Mouse (Mus musculus) limb, embryonic 14.5 days (tissue): ENCODE results near the gene Olfr644. TPM values are rescaled to one million over a fixed set of nuclear protein-coding genes. Genes with fewer than 3 reads are reported as not detected.

Source experiments
- ATAC-seq: fragments of 200-750 bp; cut with Nextera tagmentation; 2 replicates; pipeline ENCODE4 v1.8.0; 2017; ENCODE audit warnings: low read depth, moderate number of reproducible peaks, moderate TSS enrichment; ENCODE audit not compliant: low FRiP score
- DNase-seq: peaks from one replicate; pipeline ENCODE4 v3.0.0-alpha.2; 2015; ENCODE audit warnings: low spot score
- H3K27ac ChIP-seq: fragments of 300-500 bp; sonication (generic); replicated peaks from 2 replicates; pipeline ENCODE4 v1.5.1; 2014; ENCODE audit warnings: low read depth, mild to moderate bottlenecking, low read length, moderate library complexity, mixed read lengths
- H3K27me3 ChIP-seq: fragments of 300-500 bp; sonication (generic); 2 replicates; pipeline ENCODE4 v1.6.1; 2014; ENCODE audit warnings: low read length, mixed read lengths; ENCODE audit not compliant: control insufficient read depth, insufficient read depth
- H3K36me3 ChIP-seq: fragments of 300-500 bp; sonication (generic); 2 replicates; pipeline ENCODE4 v1.6.1; 2014; ENCODE audit warnings: mild to moderate bottlenecking, low read length, moderate library complexity, mixed read lengths; ENCODE audit not compliant: control insufficient read depth, insufficient read depth
- H3K4me1 ChIP-seq: fragments of 300-500 bp; sonication (generic); 2 replicates; pipeline ENCODE4 v1.6.1; 2014; ENCODE audit warnings: antibody characterized with exemption, low read length, mixed read lengths; ENCODE audit not compliant: control insufficient read depth, insufficient read depth
- H3K4me2 ChIP-seq: fragments of 300-500 bp; sonication (generic); replicated peaks from 2 replicates; pipeline ENCODE4 v1.6.1; 2014; ENCODE audit warnings: low read depth, mild to moderate bottlenecking, low read length, moderate library complexity; ENCODE audit not compliant: severe bottlenecking
- H3K4me3 ChIP-seq: fragments of 300-500 bp; sonication (generic); replicated peaks from 2 replicates; pipeline ENCODE4 v1.5.1; 2014; ENCODE audit warnings: low read length
- H3K9ac ChIP-seq: fragments of 300-500 bp; sonication (generic); 2 replicates; pipeline ENCODE4 v1.6.1; 2014; ENCODE audit warnings: mild to moderate bottlenecking, low read depth, low read length, moderate library complexity; ENCODE audit not compliant: severe bottlenecking
- H3K9me3 ChIP-seq: fragments of 300-500 bp; sonication (generic); 2 replicates; pipeline ENCODE4 v1.6.1; 2016; ENCODE audit warnings: low read length; ENCODE audit not compliant: control insufficient read depth
- POLR2A ChIP-seq: fragments of 200-500 bp; IDR thresholded peaks from 2 replicates; pipeline ENCODE4 v1.8.0; 2012; ENCODE audit warnings: inconsistent platforms, mild to moderate bottlenecking, moderate library complexity, borderline replicate concordance; ENCODE audit not compliant: insufficient read depth, insufficient read length; ENCODE audit errors: extremely low read depth
- WGBS: fragments of 180-500 bp; shearing (Covaris S2); extraction: QIAGEN DNeasy Blood & Tissue Kit; methylation state at CpG from one replicate; pipeline ENCODE4 v1.1.7; 2014; 5-methylcytosine and 5-hydroxymethylcytosine counted together
- polyA plus RNA-seq, 2 experiments: library from polyadenylated mRNA; depleted of rRNA in 1 of 2; stranded (reverse) in 1 of 2; unstranded in 1 of 2; fragments of >200 nt; fragmentation: Nextera tagmentation in 1 of 2; extraction: Ambion mirVana in 1 of 2; gene quantifications; 2 replicates each; pipeline versions ENCODE4 v1.2.1 to v1.2.3; 2012 to 2014

The Olfr644 gene
- polyA plus RNA-seq, 2 experiments = not detected

DNA sequence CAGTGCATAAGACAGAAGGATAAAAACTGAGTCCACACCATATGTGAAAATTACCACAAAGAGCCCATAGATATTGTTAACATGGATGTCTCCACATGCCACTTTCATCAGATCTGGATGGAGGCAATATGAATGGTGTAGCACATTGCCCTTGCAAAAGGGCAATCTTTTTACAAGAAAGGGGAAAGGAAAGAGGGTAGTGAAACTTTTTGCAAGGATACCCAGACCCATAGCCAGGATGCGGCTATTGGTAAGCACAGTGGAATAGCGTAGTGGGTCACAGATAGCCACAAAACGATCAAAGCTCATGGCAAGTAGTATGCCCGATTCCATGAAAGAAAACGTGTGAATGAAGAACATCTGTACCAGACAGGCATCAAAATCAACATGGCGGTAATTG, 50.0 kb downstream of the Olfr644 start:
- no peak overlapping the region for H3K4me2 ChIP-seq
- no peaks in the 10 kb centered on the region for H3K9me3 ChIP-seq
- H3K4me3 ChIP-seq = no peak overlapping the region
- no peak overlapping the region for H3K27ac ChIP-seq
- no peak for TF ChIP-seq POLR2A
- ATAC-seq (no peak), DNase-seq (no peak)
- H3K27me3 ChIP-seq = no peaks in the 10 kb centered on the region
- no peaks in the 10 kb centered on the region for H3K36me3 ChIP-seq
- no peaks in the 10 kb centered on the region for H3K4me1 ChIP-seq
- WGBS = 90% methylated on average over 6 of the region's 6 CpGs
- H3K9ac ChIP-seq = no peak overlapping the region

DNA sequence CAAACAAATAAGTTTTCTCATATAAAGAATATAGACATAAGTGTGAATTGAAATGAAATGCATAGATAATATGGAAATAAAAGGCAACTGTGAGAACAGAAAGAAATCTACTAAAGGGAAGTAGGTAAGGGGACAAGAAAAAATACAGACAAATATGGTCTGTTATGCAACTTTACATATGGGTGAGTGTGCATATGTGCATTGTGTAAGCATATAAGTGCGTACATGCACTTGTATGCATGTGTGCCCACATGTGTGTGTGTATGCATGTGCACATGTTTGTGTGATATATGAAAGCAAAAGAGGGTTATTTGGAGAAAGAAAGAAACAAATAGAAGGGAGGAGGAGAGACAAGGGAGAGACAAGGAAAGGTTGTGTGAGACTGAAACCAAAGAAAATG, 52.7 kb downstream of the Olfr644 start:
- no peaks in the 10 kb centered on the region for H3K36me3 ChIP-seq
- no peak for ATAC-seq
- WGBS = 88% methylated on average over 1 of the region's 1 CpGs

DNA sequence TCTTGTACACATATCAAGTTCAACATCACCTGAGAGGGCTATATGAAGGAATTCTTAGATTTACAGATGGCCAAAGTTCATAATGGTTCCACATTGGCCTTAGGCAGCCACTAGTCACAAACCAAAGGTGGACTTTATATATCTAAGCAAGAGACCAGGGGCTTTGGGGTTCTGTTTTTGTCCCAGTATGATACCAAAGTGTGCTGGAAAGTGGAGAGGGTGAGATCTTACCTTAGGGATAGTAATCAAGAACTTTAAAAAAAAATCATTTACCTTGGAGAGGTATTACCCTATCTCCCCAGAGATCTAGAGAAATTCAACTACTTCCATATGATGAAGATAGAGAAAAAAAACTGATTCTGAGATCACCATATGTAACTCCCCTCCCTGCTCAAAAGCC, 54.5 kb downstream of the Olfr644 start, which contains the start of gene Olfr639:
Gene Olfr639, minus strand, starts transcription at position 101 of the 400 bp plus-strand sequence.
- Histone ChIP-seq H3K4me3 (no peak within 1 kb of the TSS), H3K27me3 (no peaks in the 10 kb centered on the region), H3K4me1 (no peaks in the 10 kb centered on the region), H3K36me3 (no peaks in the 10 kb centered on the region), H3K27ac (no peak within 1 kb of the TSS), H3K9ac (no peak within 1 kb of the TSS), H3K9me3 (no peaks in the 10 kb centered on the region), H3K4me2 (no peak within 1 kb of the TSS)
- ATAC-seq (no peak), DNase-seq (no peak)
- no peak for TF ChIP-seq POLR2A

More for the DNA sequence above, 52.7 kb downstream of the Olfr644 start:
- no peak overlapping the region for H3K4me2 ChIP-seq
- H3K9me3 ChIP-seq = no peaks in the 10 kb centered on the region
- no peak overlapping the region for H3K27ac ChIP-seq
- H3K9ac ChIP-seq = no peak overlapping the region
- H3K27me3 ChIP-seq = no peaks in the 10 kb centered on the region
- TF ChIP-seq POLR2A = no peak
- no peaks in the 10 kb centered on the region for H3K4me1 ChIP-seq
- H3K4me3 ChIP-seq = no peak overlapping the region
- no peak for DNase-seq

Other genes starting within 250 kb of the Olfr644 start
- 9,008 and 9,822 TPM in 2 replicates for gene Hbb-bs, start 243.8 kb downstream of the Olfr644 start, polyA plus RNA-seq (2012; rRNA removed)
- gene Hbb-bs, start 243.8 kb downstream of the Olfr644 start, polyA plus RNA-seq (2014; fragmentation: Nextera tagmentation; extraction: Ambion mirVana) = 6,131 and 9,529 TPM in 2 replicates
- gene Hbb-bh2, start 231.3 kb downstream of the Olfr644 start, polyA plus RNA-seq (2012; rRNA removed) = not detected in 2 replicates
- gene Hbb-bh2, start 231.3 kb downstream of the Olfr644 start, polyA plus RNA-seq (2014; fragmentation: Nextera tagmentation; extraction: Ambion mirVana) = not detected in 2 replicates
- gene Hbb-bh1, start 228.7 kb downstream of the Olfr644 start, polyA plus RNA-seq (2012; rRNA removed) = 12.0 and 13.3 TPM in 2 replicates
- 8.0 and 8.4 TPM in 2 replicates for gene Hbb-bh1, start 228.7 kb downstream of the Olfr644 start, polyA plus RNA-seq (2014; fragmentation: Nextera tagmentation; extraction: Ambion mirVana)
- gene Hbb-y, start 218.7 kb downstream of the Olfr644 start, polyA plus RNA-seq (2012; rRNA removed) = 702 and 799 TPM in 2 replicates
- gene Hbb-y, start 218.7 kb downstream of the Olfr644 start, polyA plus RNA-seq (2014; fragmentation: Nextera tagmentation; extraction: Ambion mirVana) = 1,395 and 1,439 TPM in 2 replicates
- not detected in 2 replicates for gene Olfr66, start 185.6 kb downstream of the Olfr644 start, polyA plus RNA-seq (2012; rRNA removed)
- not detected in 2 replicates for gene Olfr66, start 185.6 kb downstream of the Olfr644 start, polyA plus RNA-seq (2014; fragmentation: Nextera tagmentation; extraction: Ambion mirVana)
- not detected in 2 replicates for gene Olfr64, start 177.4 kb downstream of the Olfr644 start, polyA plus RNA-seq (2012; rRNA removed)
- gene Olfr64, start 177.4 kb downstream of the Olfr644 start, polyA plus RNA-seq (2014; fragmentation: Nextera tagmentation; extraction: Ambion mirVana) = not detected in 2 replicates
- gene Olfr65, start 168.4 kb downstream of the Olfr644 start, polyA plus RNA-seq (2012; rRNA removed) = not detected in 2 replicates
- not detected in 2 replicates for gene Olfr65, start 168.4 kb downstream of the Olfr644 start, polyA plus RNA-seq (2014; fragmentation: Nextera tagmentation; extraction: Ambion mirVana)
- not detected in 2 replicates for gene Olfr631, start 143.0 kb downstream of the Olfr644 start, polyA plus RNA-seq (2012; rRNA removed)
- not detected in 2 replicates for gene Olfr631, start 143.0 kb downstream of the Olfr644 start, polyA plus RNA-seq (2014; fragmentation: Nextera tagmentation; extraction: Ambion mirVana)
- not detected in 2 replicates for gene Olfr632, start 137.5 kb downstream of the Olfr644 start, polyA plus RNA-seq (2012; rRNA removed)
- gene Olfr632, start 137.5 kb downstream of the Olfr644 start, polyA plus RNA-seq (2014; fragmentation: Nextera tagmentation; extraction: Ambion mirVana) = not detected in 2 replicates
- gene Olfr633, start 127.4 kb downstream of the Olfr644 start, polyA plus RNA-seq (2012; rRNA removed) = not detected in 2 replicates
- not detected in 2 replicates for gene Olfr633, start 127.4 kb downstream of the Olfr644 start, polyA plus RNA-seq (2014; fragmentation: Nextera tagmentation; extraction: Ambion mirVana)
- gene Olfr635, start 100.7 kb downstream of the Olfr644 start, polyA plus RNA-seq (2012; rRNA removed) = not detected in 2 replicates
- 0.03 TPM in 1 of 2 replicates, not detected in the other for gene Olfr635, start 100.7 kb downstream of the Olfr644 start, polyA plus RNA-seq (2014; fragmentation: Nextera tagmentation; extraction: Ambion mirVana)
- not detected in 2 replicates for gene Olfr638, start 73.1 kb downstream of the Olfr644 start, polyA plus RNA-seq (2012; rRNA removed)
- gene Olfr638, start 73.1 kb downstream of the Olfr644 start, polyA plus RNA-seq (2014; fragmentation: Nextera tagmentation; extraction: Ambion mirVana) = not detected in 2 replicates
- not detected in 2 replicates for gene Olfr639, start 54.6 kb downstream of the Olfr644 start, polyA plus RNA-seq (2012; rRNA removed)
- not detected in 2 replicates for gene Olfr639, start 54.6 kb downstream of the Olfr644 start, polyA plus RNA-seq (2014; fragmentation: Nextera tagmentation; extraction: Ambion mirVana)
- not detected in 2 replicates for gene Olfr640, start 46.3 kb downstream of the Olfr644 start, polyA plus RNA-seq (2012; rRNA removed)
- not detected in 2 replicates for gene Olfr640, start 46.3 kb downstream of the Olfr644 start, polyA plus RNA-seq (2014; fragmentation: Nextera tagmentation; extraction: Ambion mirVana)
- gene Olfr641, start 36.4 kb downstream of the Olfr644 start, polyA plus RNA-seq (2012; rRNA removed) = not detected in 2 replicates
- not detected in 2 replicates for gene Olfr641, start 36.4 kb downstream of the Olfr644 start, polyA plus RNA-seq (2014; fragmentation: Nextera tagmentation; extraction: Ambion mirVana)
- gene Olfr642, start 19.2 kb downstream of the Olfr644 start, polyA plus RNA-seq (2012; rRNA removed) = not detected in 2 replicates
- gene Olfr642, start 19.2 kb downstream of the Olfr644 start, polyA plus RNA-seq (2014; fragmentation: Nextera tagmentation; extraction: Ambion mirVana) = not detected in 2 replicates
- 0.03 TPM in 1 of 2 replicates, not detected in the other for gene 4930516K23Rik, start 10.4 kb downstream of the Olfr644 start, polyA plus RNA-seq (2012; rRNA removed)
- gene 4930516K23Rik, start 10.4 kb downstream of the Olfr644 start, polyA plus RNA-seq (2014; fragmentation: Nextera tagmentation; extraction: Ambion mirVana) = not detected in 2 replicates
- not detected in 2 replicates for gene Olfr645, start 13.6 kb upstream of the Olfr644 start, polyA plus RNA-seq (2012; rRNA removed)
- gene Olfr645, start 13.6 kb upstream of the Olfr644 start, polyA plus RNA-seq (2014; fragmentation: Nextera tagmentation; extraction: Ambion mirVana) = not detected in 2 replicates
- not detected in 2 replicates for gene Olfr646, start 33.0 kb upstream of the Olfr644 start, polyA plus RNA-seq (2012; rRNA removed)
- gene Olfr646, start 33.0 kb upstream of the Olfr644 start, polyA plus RNA-seq (2014; fragmentation: Nextera tagmentation; extraction: Ambion mirVana) = not detected in 2 replicates
- not detected in 2 replicates for gene Ubqln5, start 58.0 kb upstream of the Olfr644 start, polyA plus RNA-seq (2012; rRNA removed)
- gene Ubqln5, start 58.0 kb upstream of the Olfr644 start, polyA plus RNA-seq (2014; fragmentation: Nextera tagmentation; extraction: Ambion mirVana) = not detected in 2 replicates
- not detected in 2 replicates for gene Olfr643, start 65.5 kb upstream of the Olfr644 start, polyA plus RNA-seq (2012; rRNA removed)
- not detected in 2 replicates for gene Olfr643, start 65.5 kb upstream of the Olfr644 start, polyA plus RNA-seq (2014; fragmentation: Nextera tagmentation; extraction: Ambion mirVana)
- not detected in 2 replicates for gene Ubqln3, start 71.4 kb upstream of the Olfr644 start, polyA plus RNA-seq (2012; rRNA removed)
- gene Ubqln3, start 71.4 kb upstream of the Olfr644 start, polyA plus RNA-seq (2014; fragmentation: Nextera tagmentation; extraction: Ambion mirVana) = not detected in 2 replicates
- not detected in 2 replicates for gene Ubqlnl, start 78.7 kb upstream of the Olfr644 start, polyA plus RNA-seq (2012; rRNA removed)
- not detected in 2 replicates for gene Ubqlnl, start 78.7 kb upstream of the Olfr644 start, polyA plus RNA-seq (2014; fragmentation: Nextera tagmentation; extraction: Ambion mirVana)
- gene Olfm5, start 93.0 kb upstream of the Olfr644 start, polyA plus RNA-seq (2012; rRNA removed) = not detected in 2 replicates
- not detected in 2 replicates for gene Olfm5, start 93.0 kb upstream of the Olfr644 start, polyA plus RNA-seq (2014; fragmentation: Nextera tagmentation; extraction: Ambion mirVana)
- gene Olfr648, start 111.5 kb upstream of the Olfr644 start, polyA plus RNA-seq (2012; rRNA removed) = 0.05 and 0.08 TPM in 2 replicates
- 0.21 and 0.35 TPM in 2 replicates for gene Olfr648, start 111.5 kb upstream of the Olfr644 start, polyA plus RNA-seq (2014; fragmentation: Nextera tagmentation; extraction: Ambion mirVana)
- gene Olfr649, start 124.1 kb upstream of the Olfr644 start, polyA plus RNA-seq (2012; rRNA removed) = not detected in 2 replicates
- gene Olfr649, start 124.1 kb upstream of the Olfr644 start, polyA plus RNA-seq (2014; fragmentation: Nextera tagmentation; extraction: Ambion mirVana) = not detected in 2 replicates
- gene Trim6, start 146.9 kb upstream of the Olfr644 start, polyA plus RNA-seq (2012; rRNA removed) = 1.1 and 1.4 TPM in 2 replicates
- 0.28 and 0.43 TPM in 2 replicates for gene Trim6, start 146.9 kb upstream of the Olfr644 start, polyA plus RNA-seq (2014; fragmentation: Nextera tagmentation; extraction: Ambion mirVana)
- gene Trim34a, start 172.6 kb upstream of the Olfr644 start, polyA plus RNA-seq (2012; rRNA removed) = 3.4 and 3.5 TPM in 2 replicates
- 1.6 and 1.9 TPM in 2 replicates for gene Trim34a, start 172.6 kb upstream of the Olfr644 start, polyA plus RNA-seq (2014; fragmentation: Nextera tagmentation; extraction: Ambion mirVana)
- gene Trim5, start 216.2 kb upstream of the Olfr644 start, polyA plus RNA-seq (2012; rRNA removed) = 0.20 and 0.29 TPM in 2 replicates
- gene Trim5, start 216.2 kb upstream of the Olfr644 start, polyA plus RNA-seq (2014; fragmentation: Nextera tagmentation; extraction: Ambion mirVana) = 0.10 and 0.25 TPM in 2 replicates
- gene Trim12a, start 243.6 kb upstream of the Olfr644 start, polyA plus RNA-seq (2012; rRNA removed) = 6.5 and 9.1 TPM in 2 replicates
- 5.7 and 6.0 TPM in 2 replicates for gene Trim12a, start 243.6 kb upstream of the Olfr644 start, polyA plus RNA-seq (2014; fragmentation: Nextera tagmentation; extraction: Ambion mirVana)